Mouse (Mus musculus) hindbrain, embryonic 12.5 days (tissue): ENCODE measurements around the gene Sigirr. TPM values are rescaled to one million over a fixed set of nuclear protein-coding genes. Genes with fewer than 3 reads are reported as not detected.

Experiments
- ATAC-seq: fragments of 200-750 bp; cut with Nextera tagmentation; 2 replicates; pipeline ENCODE4 v1.8.0; 2017; ENCODE audit warnings: moderate TSS enrichment; ENCODE audit not compliant: low FRiP score
- H3K27ac ChIP-seq: fragments of 300-500 bp; sonication (generic); 2 replicates; pipeline ENCODE4 v1.5.1; 2016; ENCODE audit warnings: mild to moderate bottlenecking
- H3K27me3 ChIP-seq: fragments of 300-500 bp; sonication (generic); 2 replicates; pipeline ENCODE4 v1.6.1; 2016; ENCODE audit warnings: mild to moderate bottlenecking
- H3K36me3 ChIP-seq: fragments of 300-500 bp; sonication (generic); 2 replicates; pipeline ENCODE4 v1.6.1; 2016; ENCODE audit warnings: mild to moderate bottlenecking
- H3K4me1 ChIP-seq: fragments of 300-500 bp; sonication (generic); 2 replicates; pipeline ENCODE4 v1.6.1; 2016
- H3K4me2 ChIP-seq: fragments of 300-500 bp; sonication (generic); replicated peaks from 2 replicates; pipeline ENCODE4 v1.6.1; 2016; ENCODE audit warnings: mild to moderate bottlenecking
- H3K4me3 ChIP-seq: fragments of 300-500 bp; sonication (generic); 2 replicates; pipeline ENCODE4 v1.5.1; 2016; ENCODE audit warnings: mild to moderate bottlenecking
- H3K9ac ChIP-seq: fragments of 300-500 bp; sonication (generic); 2 replicates; pipeline ENCODE4 v1.6.1; 2016; ENCODE audit warnings: mild to moderate bottlenecking, moderate library complexity
- H3K9me3 ChIP-seq: fragments of 300-500 bp; sonication (generic); replicated peaks from 2 replicates; pipeline ENCODE4 v1.6.1; 2016; ENCODE audit warnings: mild to moderate bottlenecking
- whole genome bisulfite sequencing: fragments of 180-500 bp; shearing (Covaris S2); methylation state at CpG from one replicate; pipeline ENCODE4 v1.1.7; 2016; 5-methylcytosine and 5-hydroxymethylcytosine counted together
- polyA plus RNA-seq: library from polyadenylated mRNA; unstranded; fragments of >200 nt; fragmentation: Nextera tagmentation; extraction: Ambion mirVana; gene quantifications from 2 replicates; pipeline ENCODE4 v1.2.1, GENCODE M21; 2016

The Sigirr gene
- polyA plus RNA-seq, 1 experiment from 2014 or later: 2.6 TPM

GRCm38 (mm10) chr7:141052421-141052820 lies 48.0 kb downstream of the Sigirr start:
- Histone ChIP-seq H3K36me3 (no peaks in the 10 kb centered on the region), H3K9ac (no peak overlapping the region), H3K27ac (no peak overlapping the region), H3K9me3 (no peaks in the 10 kb centered on the region), H3K4me3 (no peak overlapping the region), H3K4me1 (peaks cover 12% of the 10 kb centered on the region), H3K27me3 (no peaks in the 10 kb centered on the region), H3K4me2 (no peak overlapping the region)
- WGBS: 88% methylated on average over 2 of the region's 2 CpGs
- ATAC-seq: no peak

- Histone ChIP-seq H3K9ac (no peak overlapping the region), H3K4me1 (peaks cover 15% of the 10 kb centered on the region), H3K27me3 (no peaks in the 10 kb centered on the region), H3K36me3 (no peaks in the 10 kb centered on the region), H3K9me3 (no peaks in the 10 kb centered on the region), H3K27ac (no peak overlapping the region), H3K4me2 (no peak overlapping the region), H3K4me3 (no peak overlapping the region)
- no peak for ATAC-seq
- 85% methylated on average over 4 of the region's 4 CpGs for WGBS
These were observed 48.4 kb downstream of the Sigirr start for GRCm38 (mm10) chr7:141052016-141052415.

- H3K4me2 ChIP-seq: no peak overlapping the region
- no peak overlapping the region for H3K4me3 ChIP-seq
- no peaks in the 10 kb centered on the region for H3K9me3 ChIP-seq
- ATAC-seq: no peak
- H3K36me3 ChIP-seq: no peaks in the 10 kb centered on the region
- H3K4me1 ChIP-seq: peaks cover 15% of the 10 kb centered on the region
- no peaks in the 10 kb centered on the region for H3K27me3 ChIP-seq
- WGBS: 71% methylated on average over 17 of the region's 17 CpGs
- H3K27ac ChIP-seq: no peak overlapping the region
- no peak overlapping the region for H3K9ac ChIP-seq
These were observed 49.2 kb downstream of the Sigirr start for GRCm38 (mm10) chr7:141051060-141051685.

GRCm38 (mm10) chr7:141049326-141049725 lies 51.0 kb downstream of the Sigirr start:
- Histone ChIP-seq H3K27me3 (no peaks in the 10 kb centered on the region), H3K36me3 (no peaks in the 10 kb centered on the region), H3K9me3 (no peaks in the 10 kb centered on the region), H3K9ac (no peak overlapping the region), H3K4me1 (peaks cover 15% of the 10 kb centered on the region), H3K4me3 (no peak overlapping the region), H3K4me2 (no peak overlapping the region), H3K27ac (no peak overlapping the region)
- no peak for ATAC-seq
- 87% methylated on average over 2 of the region's 2 CpGs for WGBS

GRCm38 (mm10) chr7:141048226-141049218 lies 51.9 kb downstream of the Sigirr start:
- peak overlapping the region; percentile 64; the same call in 1 of the 2 replicates for H3K27ac ChIP-seq
- H3K4me1 ChIP-seq: peaks cover 15% of the 10 kb centered on the region
- H3K9ac ChIP-seq: peak overlapping the region; percentile 64
- H3K9me3 ChIP-seq: no peaks in the 10 kb centered on the region
- ATAC-seq: peak; percentile 88
- no peaks in the 10 kb centered on the region for H3K27me3 ChIP-seq
- H3K36me3 ChIP-seq: no peaks in the 10 kb centered on the region
- H3K4me2 ChIP-seq: peak overlapping the region; percentile 86
- WGBS: 10% methylated on average over 21 of the region's 21 CpGs
- peak overlapping the region; percentile 37 for H3K4me3 ChIP-seq

- H3K4me3 ChIP-seq: peak overlapping the region; percentile 37
- peak; percentile 85 for ATAC-seq
- peak overlapping the region; percentile 86 for H3K4me2 ChIP-seq
- H3K27me3 ChIP-seq: no peaks in the 10 kb centered on the region
- H3K36me3 ChIP-seq: no peaks in the 10 kb centered on the region
- H3K27ac ChIP-seq: peak overlapping the region; percentile 64; the same call in 1 of the 2 replicates
- no peaks in the 10 kb centered on the region for H3K9me3 ChIP-seq
- H3K4me1 ChIP-seq: peaks cover 15% of the 10 kb centered on the region
- 5% methylated on average over 15 of the region's 19 CpGs for WGBS
- H3K9ac ChIP-seq: peak overlapping the region; percentile 64
These were observed 52.7 kb downstream of the Sigirr start for GRCm38 (mm10) chr7:141047581-141048225.

GRCm38 (mm10) chr7:141046931-141047580 lies 53.3 kb downstream of the Sigirr start:
- H3K9me3 ChIP-seq: no peaks in the 10 kb centered on the region
- WGBS: 69% methylated on average over 6 of the region's 6 CpGs
- no peak overlapping the region for H3K4me3 ChIP-seq
- peak overlapping the region; percentile 86 for H3K4me2 ChIP-seq
- H3K36me3 ChIP-seq: no peaks in the 10 kb centered on the region
- H3K27ac ChIP-seq: no peak overlapping the region
- ATAC-seq: no peak
- H3K27me3 ChIP-seq: no peaks in the 10 kb centered on the region
- peaks cover 15% of the 10 kb centered on the region for H3K4me1 ChIP-seq
- no peak overlapping the region for H3K9ac ChIP-seq

GRCm38 (mm10) chr7:141042539-141042938 lies 57.8 kb downstream of the Sigirr start:
- Histone ChIP-seq H3K27ac (no peak overlapping the region), H3K4me2 (no peak overlapping the region), H3K27me3 (no peaks in the 10 kb centered on the region), H3K9me3 (no peaks in the 10 kb centered on the region), H3K4me3 (no peak overlapping the region), H3K9ac (no peak overlapping the region), H3K4me1 (peaks cover 11% of the 10 kb centered on the region), H3K36me3 (no peaks in the 10 kb centered on the region)
- ATAC-seq: no peak
- WGBS: 60% methylated on average over 4 of the region's 4 CpGs

GRCm38 (mm10) chr7:141041661-141042060 lies 58.7 kb downstream of the Sigirr start:
- H3K9me3 ChIP-seq: no peaks in the 10 kb centered on the region
- H3K9ac ChIP-seq: no peak overlapping the region
- H3K4me2 ChIP-seq: 0 out of 2 replicates have a peak overlapping the region, but pooled peaks have one; percentile 27
- WGBS: 35% methylated on average over 5 of the region's 5 CpGs
- H3K4me3 ChIP-seq: no peak overlapping the region
- peak overlapping the region; percentile 55; the same call in 1 of the 2 replicates for H3K27ac ChIP-seq
- no peaks in the 10 kb centered on the region for H3K36me3 ChIP-seq
- peak; percentile 63; the same call in 1 of the 2 replicates for ATAC-seq
- peaks cover 6% of the 10 kb centered on the region for H3K4me1 ChIP-seq
- H3K27me3 ChIP-seq: no peaks in the 10 kb centered on the region
